Mouse (Mus musculus) ZHBTc4 (cell line): ENCODE data around the gene Samd1.

ENCODE experiments used
- DNase-seq: peaks from one replicate; pipeline ENCODE4 v3.0.0-alpha.2; 2011; ENCODE audit warnings: low read depth, low spot score

Gene Samd1

DNA sequence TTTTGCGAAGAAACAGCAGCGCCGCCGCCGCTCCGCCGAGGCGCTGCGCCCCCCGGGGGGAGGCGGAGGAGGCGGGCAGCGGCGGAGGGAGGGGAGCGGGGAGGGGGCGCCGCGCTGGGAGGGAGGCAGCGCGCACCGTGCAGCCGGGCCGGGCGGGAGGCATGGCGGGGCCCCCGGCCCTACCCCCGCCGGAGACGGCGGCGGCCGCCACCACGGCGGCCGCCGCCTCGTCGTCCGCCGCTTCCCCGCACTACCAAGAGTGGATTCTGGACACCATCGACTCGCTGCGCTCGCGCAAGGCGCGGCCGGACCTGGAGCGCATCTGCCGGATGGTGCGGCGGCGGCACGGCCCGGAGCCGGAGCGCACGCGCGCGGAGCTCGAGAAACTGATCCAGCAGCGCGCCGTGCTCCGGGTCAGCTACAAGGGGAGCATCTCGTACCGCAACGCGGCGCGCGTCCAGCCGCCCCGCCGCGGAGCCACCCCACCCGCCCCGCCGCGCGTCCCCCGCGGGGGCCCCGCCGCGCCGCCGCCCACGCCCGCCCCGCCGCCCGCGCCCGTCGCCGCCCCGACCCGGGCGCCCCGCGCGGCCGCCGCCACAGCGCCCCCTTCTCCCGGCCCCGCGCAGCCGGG lies at the start of gene Samd1:
Gene Samd1 (plus strand): TSS at position 162 of the 631 bp plus-strand sequence.
- peak; percentile 79 for DNase-seq

GRCm38 (mm10) chr8:83954749-83955105 lies 42.7 kb upstream of the Samd1 start:
- DNase-seq = no peak

- peak; percentile 100 for DNase-seq
These were observed 42.1 kb upstream of the Samd1 start, which contains the start of the genes Gm10644 and Asf1b for GRCm38 (mm10) chr8:83955106-83955957. TSS of gene Gm10644 (minus strand) at chr8:83955205. TSS of gene Asf1b (plus strand) at chr8:83955507.

DNA sequence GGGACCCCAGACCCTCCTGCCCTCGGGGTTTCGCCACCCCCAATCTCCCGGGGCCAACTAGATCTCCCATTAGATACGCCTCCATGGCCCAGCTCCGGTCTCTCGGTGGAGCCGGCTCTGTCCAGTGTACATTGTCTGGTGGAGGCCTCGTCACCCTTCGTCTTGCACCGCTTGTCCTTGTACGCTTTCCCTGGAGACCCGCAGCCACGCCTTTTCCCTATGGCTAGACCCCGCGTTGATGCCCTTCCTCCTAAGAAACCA lies 41.6 kb upstream of the Samd1 start:
- DNase-seq = no peak

GRCm38 (mm10) chr8:83956789-83957188 lies 40.7 kb upstream of the Samd1 start:
- DNase-seq = peak; percentile 74

GRCm38 (mm10) chr8:83964015-83964765 lies 33.3 kb upstream of the Samd1 start:
- no peak for DNase-seq

GRCm38 (mm10) chr8:83967701-83968100 lies 29.8 kb upstream of the Samd1 start:
- no peak for DNase-seq

- DNase-seq = no peak
These were observed 26.4 kb upstream of the Samd1 start for GRCm38 (mm10) chr8:83971121-83971520.

DNA sequence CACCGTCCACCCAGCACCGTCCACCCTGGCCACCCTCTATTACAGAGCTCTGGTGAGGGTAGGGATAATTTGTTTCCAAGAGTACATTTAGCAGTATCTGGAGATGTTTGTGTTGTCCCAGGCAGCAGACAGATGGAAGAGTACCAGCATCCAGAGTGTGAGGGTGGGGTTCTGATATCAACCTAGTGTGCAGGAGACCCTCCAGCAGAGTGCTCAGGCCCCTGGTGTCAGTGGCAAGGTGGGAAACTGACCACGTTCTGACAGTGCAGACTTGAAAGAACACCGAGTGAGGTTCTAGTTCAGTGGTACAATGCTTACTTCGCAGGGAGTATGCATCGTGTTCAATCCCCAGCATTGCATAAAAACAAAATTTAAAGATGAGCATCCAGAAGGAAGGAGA lies 25.8 kb upstream of the Samd1 start:
- no peak for DNase-seq

DNA sequence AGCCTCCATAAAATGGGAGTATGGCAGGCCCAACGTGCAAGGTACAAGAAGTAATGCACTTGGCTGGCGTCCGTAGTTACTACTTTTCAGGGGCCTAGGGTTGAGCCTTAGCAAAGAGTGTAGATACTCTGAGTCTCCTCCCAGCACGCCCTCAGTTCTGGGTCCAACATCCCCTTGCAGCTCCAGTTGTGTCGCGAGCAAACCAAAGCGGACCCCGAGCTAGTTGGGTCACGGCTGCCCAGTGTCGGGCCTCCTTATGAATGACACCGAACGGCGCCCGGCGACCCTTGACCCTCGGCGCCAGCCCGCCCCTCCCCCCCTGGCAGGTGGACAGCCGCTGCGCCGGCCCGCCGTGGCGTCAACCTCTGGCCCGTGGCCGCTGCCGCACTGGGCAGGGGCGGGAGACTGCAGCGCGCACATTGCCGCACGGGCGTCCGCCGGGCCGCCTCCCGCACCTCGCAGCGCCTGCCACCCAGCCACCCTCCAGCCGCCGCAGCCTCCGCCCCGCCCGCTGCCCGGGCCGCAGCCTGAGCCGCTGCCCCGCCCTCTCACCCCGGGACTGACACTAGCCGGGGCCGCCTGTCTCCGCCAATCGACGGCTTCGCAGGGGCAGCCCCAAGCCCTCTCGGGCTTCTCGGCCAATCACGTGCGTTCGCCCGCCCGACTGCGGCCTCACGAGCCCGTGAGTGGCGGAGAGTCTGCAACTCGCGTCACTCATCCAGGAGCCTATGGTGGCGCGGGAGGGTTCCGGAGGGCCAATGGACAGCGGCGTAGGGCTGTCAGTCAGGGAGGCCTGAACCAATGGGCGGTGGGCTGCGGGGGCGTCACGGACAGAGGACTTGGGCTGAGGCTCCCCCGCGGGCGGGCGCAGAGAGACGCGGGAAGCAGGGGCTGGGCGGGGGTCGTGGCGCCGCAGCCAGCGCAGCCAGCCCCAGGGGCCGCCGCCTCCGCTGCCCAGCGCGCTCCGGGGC lies 25.0 kb upstream of the Samd1 start, which contains the start of gene Prkaca:
Gene Prkaca (plus strand): TSS at position 844 of the 971 bp plus-strand sequence.
- peak; percentile 100 for DNase-seq

DNA sequence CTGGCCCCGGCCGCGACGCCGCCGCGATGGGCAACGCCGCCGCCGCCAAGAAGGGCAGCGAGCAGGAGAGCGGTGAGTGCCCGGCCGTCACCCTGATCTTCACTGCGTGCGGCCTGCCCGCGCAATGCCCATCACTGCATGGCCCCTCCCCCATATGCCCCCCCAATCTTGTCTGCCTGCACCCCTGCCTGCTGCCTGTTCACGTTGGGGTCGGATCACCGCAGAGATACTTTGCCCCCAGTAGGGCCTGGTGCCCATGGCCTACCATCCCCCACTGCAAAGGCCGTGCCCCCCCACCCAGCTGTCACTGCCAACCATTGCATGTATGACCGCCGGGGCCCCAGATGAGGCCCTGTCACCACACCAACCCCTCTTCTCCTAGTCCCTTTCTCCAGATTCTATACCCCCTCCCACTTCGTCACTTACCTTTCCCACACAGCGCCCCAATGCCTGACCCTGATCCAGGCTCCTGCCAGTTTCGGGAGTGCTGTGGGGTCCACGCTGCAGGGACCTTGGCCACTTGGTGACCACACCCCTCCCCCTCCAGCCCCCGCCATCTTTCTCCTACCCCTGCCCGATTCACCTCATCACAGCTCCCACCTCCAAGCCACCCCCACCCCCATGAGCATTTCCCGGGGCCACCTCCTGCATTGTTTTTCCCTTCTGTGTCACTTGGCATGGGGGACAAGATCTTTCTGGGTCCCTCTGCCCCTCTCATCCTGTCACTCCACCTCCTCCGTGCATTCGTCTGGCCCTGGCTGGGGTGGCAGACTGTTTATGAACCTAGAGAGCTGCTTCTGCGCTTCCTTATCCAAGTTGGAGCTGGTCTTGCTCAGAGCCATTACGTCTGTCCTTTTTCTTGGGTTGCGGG lies 24.1 kb upstream of the Samd1 start:
- peak; percentile 18 for DNase-seq

GRCm38 (mm10) chr8:83974521-83974920 lies 23.0 kb upstream of the Samd1 start:
- DNase-seq = no peak

DNA sequence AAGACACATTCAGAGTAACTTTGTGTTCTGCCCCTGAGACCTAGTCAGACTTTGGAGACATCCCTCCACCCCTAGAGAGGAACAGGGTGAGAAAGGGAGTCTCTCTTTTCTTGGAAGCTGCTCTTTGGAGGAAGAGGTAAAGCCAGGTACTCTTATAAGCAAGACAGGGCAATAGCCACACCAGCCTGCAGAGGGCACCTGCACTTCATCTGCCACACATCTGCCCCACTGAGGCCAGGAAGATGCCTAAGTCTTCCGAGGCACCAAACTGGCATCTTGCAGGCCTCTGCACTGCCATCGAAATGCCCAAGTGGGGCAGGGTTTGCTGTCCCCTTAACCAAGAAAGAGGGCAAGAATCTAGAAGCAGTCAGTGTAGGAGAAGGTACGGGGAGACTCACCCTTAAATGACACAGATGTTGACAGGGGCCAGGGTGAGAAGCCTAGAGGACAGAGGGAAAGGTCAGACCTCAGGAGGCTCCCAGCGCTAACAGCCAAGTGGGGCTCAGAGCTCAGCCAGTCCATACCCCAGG lies 21.3 kb upstream of the Samd1 start:
- DNase-seq = no peak

GRCm38 (mm10) chr8:83976779-83977350 lies 20.6 kb upstream of the Samd1 start:
- no peak for DNase-seq

DNA sequence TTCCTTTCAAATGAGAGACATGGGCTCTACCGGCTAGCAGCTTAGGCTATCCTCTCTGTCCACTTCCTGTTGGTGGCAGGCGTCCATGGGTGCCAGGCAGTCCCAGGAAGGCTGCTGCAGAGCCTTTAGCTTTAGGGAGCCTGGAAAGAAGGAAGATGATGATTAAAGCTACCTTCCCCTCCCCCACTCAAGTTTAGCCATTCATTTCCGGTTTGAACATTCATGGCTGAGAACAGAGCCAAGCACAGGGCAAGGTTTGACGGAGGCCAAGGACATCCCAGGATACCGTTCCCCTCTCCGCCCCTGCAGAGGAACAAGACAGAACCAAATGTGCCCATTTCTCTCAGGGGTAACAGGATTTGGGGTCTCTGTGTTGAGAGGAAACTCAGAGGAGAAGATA lies 19.8 kb upstream of the Samd1 start:
- no peak for DNase-seq

- DNase-seq = no peak
These were observed 19.3 kb upstream of the Samd1 start for GRCm38 (mm10) chr8:83978200-83978599.

- DNase-seq = no peak
These were observed 17.2 kb upstream of the Samd1 start for GRCm38 (mm10) chr8:83980250-83980649.

DNA sequence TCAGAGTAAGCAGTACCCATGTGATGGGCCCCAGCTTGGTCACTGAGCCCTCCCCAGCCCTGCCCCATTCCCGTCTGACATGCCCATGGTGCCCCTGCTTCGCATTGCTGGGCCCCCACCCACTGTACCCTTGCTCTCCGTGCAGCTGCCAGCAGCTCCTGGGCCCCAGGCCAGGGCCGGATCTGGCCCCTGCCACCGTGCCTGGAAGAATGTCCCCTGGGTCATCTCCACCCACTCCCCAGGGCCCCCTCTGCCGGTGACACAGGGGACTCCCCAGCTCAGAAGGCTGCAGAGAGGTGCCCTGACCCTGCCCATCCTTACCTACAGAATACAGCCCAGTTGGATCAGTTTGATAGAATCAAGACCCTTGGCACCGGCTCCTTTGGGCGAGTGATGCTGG lies 16.6 kb upstream of the Samd1 start:
- no peak for DNase-seq

- DNase-seq = no peak
These were observed 15.9 kb upstream of the Samd1 start for GRCm38 (mm10) chr8:83981533-83981932.

DNA sequence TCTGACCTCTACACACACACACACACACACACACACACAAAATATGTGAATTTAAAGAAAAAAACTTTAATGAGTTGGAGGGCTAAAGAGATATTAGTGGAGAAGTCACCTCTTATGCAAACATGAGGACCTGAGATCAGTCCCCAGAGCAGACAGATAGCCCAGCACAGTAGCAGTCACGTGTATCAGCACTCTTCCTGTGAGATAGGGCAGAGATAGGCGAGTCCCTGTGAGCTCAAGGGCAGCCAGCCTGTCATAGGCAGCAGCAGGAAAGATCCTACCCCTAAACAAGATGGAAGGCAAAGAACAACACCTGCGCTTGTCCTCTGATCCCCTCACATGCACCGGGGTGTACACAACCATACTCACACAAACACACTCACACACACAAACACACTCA lies 15.0 kb upstream of the Samd1 start:
- no peak for DNase-seq
